Mouse (Mus musculus) brain, embryonic 18.5 days (tissue): ENCODE results near the gene Spata7.

ENCODE experiments used
- DNase-seq: peaks from one replicate; pipeline ENCODE4 v3.0.0-alpha.2; 2012; ENCODE audit warnings: low read depth, low spot score

Gene Spata7

GRCm38 (mm10) chr12:98670429-98670828 is 42.5 kb downstream of the Spata7 start:
- DNase-seq = no peak

DNA sequence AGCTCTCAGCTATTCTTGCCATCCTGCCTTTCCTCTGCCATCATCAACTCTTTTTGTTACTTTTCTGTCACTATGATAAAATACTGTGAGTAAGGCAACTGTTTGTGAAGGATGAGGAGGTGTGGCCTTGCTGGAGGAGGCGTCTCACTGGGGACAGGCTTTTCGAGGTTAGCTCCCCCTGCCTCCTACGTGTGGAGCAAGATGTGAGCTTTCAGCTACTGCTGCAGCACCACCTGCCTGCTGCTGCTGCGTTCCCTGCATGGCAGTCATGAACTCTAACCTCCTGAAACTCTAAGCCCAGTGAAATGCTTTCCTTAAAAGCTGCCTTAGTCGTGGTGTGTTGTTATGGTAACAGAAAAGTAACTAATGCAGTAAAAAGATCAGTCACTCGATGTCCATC is 45.9 kb downstream of the Spata7 start:
- DNase-seq = no peak

GRCm38 (mm10) chr12:98674627-98675143 is 46.7 kb downstream of the Spata7 start:
- DNase-seq = peak; percentile 45

DNA sequence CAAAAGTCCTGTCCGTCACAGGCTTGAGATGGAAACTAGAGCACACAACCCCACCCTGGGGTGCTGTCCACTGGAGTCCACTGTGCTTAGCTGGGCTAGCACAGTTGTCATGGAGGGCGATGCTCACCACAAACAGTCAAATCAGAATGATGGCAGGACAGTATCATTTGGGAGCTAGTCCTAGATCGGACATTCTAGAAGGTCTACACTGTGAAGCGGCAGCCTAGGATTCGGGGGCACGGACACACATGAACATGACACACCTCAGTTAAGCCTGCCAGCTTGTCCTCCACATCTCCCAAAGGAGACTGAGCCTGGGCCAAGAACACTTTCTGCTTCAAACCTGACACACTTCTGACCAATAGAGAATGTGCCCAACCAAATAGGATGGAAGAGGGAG is 48.9 kb downstream of the Spata7 start:
- DNase-seq = no peak

- no peak for DNase-seq
These were observed 49.4 kb downstream of the Spata7 start for GRCm38 (mm10) chr12:98677336-98677735.

DNA sequence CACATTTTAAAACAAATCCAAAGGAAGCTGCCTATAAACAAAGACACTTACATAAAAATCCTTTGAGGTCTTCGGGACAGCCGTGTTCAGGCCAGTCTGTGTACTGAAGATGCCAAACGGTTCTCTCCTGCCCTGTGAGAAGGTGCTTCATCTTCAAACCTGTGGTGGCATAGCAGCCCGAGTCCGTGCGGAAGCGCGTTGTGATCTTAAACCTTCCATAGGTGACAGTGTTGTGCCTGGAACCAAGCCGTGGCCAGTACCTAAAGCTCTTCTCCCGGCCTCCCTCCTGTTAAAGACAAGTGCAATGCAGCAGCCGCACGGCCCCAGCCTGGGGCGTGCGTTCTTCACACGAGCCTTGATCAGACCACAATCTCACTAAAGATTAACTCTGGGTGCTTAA is 51.9 kb downstream of the Spata7 start:
- DNase-seq = no peak

DNA sequence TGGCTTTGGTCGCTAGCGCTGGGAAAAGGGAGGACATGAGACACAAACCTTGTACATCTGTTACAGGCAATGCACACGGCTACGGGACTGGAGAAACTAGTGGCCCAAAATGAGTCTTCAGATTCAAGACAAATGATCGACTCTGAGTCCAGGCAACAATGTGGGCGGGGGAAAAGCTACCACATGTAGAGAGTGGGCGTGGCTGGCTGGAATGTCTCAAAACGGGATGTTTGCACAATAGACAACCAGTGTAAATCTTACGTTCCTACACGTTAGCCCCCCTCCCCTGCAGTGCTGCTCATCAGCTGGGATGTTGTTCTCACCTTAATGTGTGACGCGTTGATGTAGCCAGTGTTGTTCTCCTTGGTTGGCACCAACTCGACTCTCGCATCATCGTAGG is 54.2 kb downstream of the Spata7 start:
- DNase-seq = no peak

- DNase-seq = no peak
These were observed 55.2 kb downstream of the Spata7 start for GRCm38 (mm10) chr12:98683171-98683570.

DNA sequence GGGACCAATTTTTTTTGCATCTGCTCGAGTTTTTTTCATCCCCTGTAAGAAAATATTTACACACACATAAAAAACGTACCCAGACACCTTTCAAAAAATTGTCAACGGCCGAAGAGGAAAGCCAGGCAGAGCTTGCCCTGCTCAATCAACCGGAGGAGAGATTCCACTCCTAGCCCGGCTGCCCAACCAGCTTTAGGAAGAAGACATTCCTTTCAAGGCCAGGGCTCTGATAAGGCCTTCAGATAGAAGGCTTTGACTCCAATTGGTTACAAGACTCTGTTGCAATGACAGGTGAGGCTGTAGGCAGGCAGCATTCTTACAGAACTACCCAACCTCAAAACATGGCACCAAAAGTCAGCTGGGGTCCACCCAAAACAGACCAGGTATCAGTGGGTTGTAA is 55.6 kb downstream of the Spata7 start:
- no peak for DNase-seq

DNA sequence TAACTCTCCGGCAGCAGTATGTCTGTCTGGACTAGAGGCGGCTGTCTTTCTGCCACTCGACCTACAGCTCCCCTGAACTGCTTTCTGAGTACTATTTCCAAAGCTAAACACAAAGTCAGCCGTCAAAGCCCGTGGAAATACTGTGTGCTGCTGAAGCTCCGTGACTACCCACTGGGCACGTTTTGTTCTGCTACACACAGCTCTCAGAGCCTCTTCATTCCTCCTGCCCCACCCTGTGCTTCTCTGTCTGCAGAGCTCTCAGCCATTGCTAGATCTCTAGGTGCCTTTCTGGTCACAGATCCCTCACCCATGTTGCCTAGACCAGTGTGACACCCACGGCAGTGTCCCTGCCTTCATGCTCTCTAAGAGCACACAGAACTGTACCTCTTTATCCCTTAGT is 62.3 kb downstream of the Spata7 start:
- DNase-seq = no peak

DNA sequence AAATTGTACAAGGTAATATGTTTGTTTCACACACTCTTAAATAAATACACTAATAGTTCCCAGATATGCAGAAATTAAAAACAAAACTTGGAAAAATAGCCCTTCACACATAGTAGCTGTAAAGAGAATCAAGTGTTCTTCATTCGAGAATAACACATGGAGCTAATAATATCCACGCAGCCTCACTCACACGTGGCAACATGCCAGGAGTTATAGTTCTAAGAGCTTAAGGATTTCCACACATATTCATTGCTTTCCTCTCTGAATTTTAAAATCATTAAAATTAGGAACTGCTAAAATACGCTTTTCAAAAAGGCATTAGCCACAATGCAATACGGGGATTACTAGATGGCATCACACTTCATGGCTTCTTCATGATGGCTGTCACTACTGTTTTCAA is 69.2 kb downstream of the Spata7 start:
- DNase-seq = peak; percentile 20

DNA sequence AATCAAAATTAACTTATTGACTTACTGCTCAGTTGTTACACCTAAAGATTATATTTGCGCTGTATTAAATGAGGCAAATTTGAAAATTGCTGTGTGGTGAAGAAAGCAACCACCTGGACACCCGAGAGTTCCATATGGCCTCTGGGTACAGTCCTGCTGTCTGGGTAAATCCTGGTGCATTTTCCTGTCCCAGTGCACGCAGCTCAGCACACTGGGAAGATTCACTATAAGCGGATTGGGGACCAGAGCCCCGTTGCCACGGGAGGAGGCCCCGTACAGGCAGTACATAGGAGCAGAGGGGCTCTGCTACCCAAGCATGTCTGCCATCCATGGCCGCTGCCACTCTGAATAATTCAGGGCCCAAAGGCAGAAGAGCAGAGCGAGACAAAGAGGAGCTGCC is 73.6 kb downstream of the Spata7 start:
- no peak for DNase-seq

DNA sequence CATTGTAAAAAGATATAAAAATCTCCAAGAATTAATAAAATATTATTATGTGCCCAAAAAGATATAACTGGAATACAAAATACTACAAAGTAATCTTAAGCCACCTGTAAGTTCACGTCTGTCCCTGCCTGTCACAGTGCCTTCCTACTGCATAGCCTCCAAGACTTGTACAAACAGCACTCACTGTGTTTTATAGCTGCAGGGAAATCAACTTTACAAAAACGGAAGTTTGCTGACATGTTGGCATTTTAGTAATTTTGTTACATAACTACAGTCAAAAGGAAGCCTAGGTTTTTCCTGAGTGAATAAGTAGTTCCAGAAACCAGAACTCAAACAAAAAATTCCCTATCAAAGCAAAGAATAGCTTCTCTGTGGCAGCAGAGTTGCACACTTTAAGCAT is 75.6 kb downstream of the Spata7 start:
- DNase-seq = no peak

DNA sequence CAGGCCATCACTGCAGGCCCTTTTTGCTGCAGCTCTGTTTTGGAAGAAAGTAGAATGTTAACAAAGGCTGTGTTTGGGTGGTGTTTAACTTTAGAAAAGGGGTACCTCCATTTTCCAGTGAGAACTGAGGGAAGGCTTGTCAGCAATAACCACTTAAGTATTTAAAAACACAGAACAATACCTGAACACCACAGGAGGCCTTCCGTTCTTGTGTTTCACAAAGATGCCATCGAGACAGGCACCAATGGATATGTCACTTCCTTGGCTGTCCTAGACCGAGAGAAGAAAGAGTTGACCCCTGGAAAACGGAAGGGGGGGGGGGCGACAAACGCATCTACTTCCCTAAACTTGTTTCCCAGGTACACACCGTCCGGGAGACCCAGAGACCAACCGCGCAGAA is 76.0 kb downstream of the Spata7 start:
- DNase-seq = no peak

- DNase-seq = no peak
These were observed 84.9 kb downstream of the Spata7 start for GRCm38 (mm10) chr12:98712819-98713218.

DNA sequence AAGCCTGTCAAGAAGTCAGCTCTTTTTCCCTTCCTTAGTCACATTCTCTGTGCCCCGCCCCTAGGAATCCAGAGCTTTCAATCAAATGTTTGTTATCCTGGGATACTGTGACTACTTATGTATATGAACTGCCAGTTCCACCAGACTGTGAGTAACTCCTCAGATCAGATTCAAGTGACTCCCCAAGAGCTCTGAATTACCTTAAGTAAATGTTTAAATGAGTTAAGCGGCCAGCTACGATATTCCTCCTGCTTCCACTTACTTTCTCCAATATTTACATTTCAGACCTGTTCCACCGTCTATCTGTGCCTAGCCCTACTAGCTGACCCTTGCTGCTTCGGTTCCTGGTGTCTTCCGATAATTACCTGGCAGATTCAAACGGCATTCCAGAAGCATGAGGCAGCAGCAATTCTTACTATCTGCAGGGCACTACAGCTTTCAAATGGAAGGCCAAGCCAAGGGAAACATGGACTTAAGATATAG is 85.7 kb downstream of the Spata7 start:
- no peak for DNase-seq

DNA sequence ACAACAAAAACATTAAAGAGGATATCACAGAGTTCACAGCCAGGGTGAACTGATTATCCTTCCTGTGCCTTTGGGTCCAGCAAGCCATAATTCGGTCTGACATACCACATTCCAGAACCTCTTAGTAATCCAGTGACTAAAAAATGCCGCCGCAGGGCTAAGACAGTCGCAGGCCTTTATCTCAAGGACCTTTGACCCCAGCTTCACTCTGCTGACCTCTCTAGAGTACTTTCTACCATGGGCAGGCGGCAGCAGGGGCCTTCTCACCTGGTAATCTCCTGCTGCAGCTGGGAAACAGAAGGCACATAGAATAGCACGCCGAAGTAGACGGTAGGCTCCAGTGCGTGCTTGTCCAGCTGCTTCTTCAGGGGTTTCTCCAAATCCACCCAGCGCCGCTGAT is 86.8 kb downstream of the Spata7 start:
- DNase-seq = no peak

- DNase-seq = no peak
These were observed 88.2 kb downstream of the Spata7 start for GRCm38 (mm10) chr12:98716142-98716541.
